Mouse (Mus musculus) kidney, postnatal 10 days (tissue): ENCODE measurements around the gene Fbxo40.

ENCODE experiments used
- DNase-seq: peaks from one replicate; pipeline ENCODE4 v3.0.0; 2021; ENCODE audit warnings: mixed read lengths

The Fbxo40 gene

DNA sequence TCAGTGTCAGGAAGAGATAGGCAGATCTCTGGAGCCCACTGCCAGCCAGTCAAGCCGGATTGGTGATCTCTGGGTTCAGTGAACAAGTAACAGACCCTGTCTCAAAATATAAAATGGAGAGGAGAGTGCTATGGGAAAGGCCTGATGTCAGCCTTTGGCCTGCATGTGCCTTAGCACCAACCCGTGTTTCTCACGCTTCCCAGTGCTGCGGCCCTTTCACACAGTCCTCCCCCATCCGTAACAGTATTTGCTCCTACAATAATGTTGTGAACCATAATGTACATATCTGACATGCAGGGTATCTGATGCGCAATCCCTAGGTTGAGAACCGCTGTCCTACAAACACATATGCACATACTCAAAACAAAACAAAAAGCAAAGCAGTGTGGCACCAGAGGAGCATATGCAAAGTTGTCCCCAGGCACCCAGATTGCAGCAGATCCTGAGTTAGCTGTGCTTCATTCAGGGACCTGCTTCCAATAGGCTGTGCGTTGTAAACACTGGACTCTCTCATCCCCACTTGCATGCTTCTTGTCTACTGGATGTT is 69.1 kb downstream of the Fbxo40 start:
- DNase-seq: no peak

DNA sequence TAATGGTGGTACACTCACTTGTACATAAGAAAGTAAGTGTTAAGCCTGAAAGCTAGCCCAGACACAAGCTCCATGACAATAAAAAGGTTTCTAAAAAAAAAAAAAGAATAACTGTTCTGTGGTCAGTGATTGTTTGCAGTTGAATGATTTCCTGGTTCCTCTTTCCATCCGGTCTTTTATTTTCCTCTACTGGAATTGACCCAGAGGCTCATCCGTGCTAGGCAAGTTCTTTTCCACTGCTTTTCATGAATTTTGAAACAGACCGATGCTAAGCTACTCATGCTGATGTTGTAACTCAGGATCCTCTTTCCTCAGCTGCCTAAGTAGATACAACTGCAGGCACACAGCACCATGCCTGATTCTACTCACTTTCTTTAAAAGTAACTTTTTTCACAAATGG is 69.9 kb downstream of the Fbxo40 start:
- no peak for DNase-seq

DNA sequence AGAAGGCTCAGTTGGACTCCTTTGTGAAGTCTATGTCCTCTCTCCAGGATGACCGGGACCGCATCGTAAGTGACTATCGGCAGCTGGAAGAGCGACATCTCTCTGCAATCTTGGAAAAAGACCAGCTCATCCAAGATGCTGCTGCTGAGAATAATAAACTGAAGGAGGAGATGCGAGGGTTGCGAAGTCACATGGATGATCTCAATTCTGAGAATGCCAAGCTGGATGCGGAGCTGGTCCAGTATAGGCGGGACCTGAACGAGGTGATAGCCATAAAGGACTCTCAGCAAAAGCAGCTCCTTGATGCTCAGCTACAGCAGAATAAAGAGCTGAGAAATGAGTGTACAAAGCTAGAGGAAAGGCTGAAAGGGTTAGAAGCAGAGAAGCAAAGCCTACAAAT is 71.8 kb downstream of the Fbxo40 start:
- DNase-seq: no peak

DNA sequence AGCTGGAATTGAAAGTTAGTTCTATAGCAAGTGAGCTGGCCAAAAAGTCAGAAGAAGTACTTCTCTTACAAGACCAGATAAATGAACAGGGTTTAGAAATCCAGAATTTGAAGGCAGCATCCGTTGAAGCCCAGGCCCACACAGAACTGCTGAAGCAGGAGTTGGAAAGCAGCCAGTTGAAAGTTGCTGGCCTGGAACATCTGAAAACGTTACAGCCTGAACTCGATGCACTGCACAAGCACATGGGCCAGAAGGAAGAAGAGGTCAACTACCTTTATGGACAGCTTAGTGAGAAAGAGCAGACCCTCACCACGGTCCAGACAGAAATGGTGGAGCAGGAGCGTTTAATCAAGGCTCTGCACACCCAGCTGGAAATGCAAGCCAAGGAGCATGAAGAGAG is 76.1 kb downstream of the Fbxo40 start:
- DNase-seq: peak; percentile 69
